Mouse (Mus musculus): ENCODE measurements around the gene Zscan21.

- no peak for TF ChIP-seq CTCF (IDR thresholded peaks at IDR 0.05)
- TF ChIP-seq EP300 (IDR thresholded peaks at IDR 0.05; ENCODE audit: insufficient read depth, low read depth, low read length): no peak
- TF ChIP-seq POLR2A (IDR thresholded peaks at IDR 0.05; ENCODE audit: insufficient read depth, low read depth, low read length): no peak
These were observed 20.6 kb downstream of the Zscan21 start for GRCm38 (mm10) chr5:138137257-138137656.

Measured in heart, adult 2 months (tissue).